Mouse (Mus musculus) right cerebral cortex, postnatal 25 days (tissue): ENCODE measurements around the gene Snai1.

ENCODE experiments used
- DNase-seq: peaks from one replicate; pipeline ENCODE4 v3.0.0; 2022

The Snai1 gene

DNA sequence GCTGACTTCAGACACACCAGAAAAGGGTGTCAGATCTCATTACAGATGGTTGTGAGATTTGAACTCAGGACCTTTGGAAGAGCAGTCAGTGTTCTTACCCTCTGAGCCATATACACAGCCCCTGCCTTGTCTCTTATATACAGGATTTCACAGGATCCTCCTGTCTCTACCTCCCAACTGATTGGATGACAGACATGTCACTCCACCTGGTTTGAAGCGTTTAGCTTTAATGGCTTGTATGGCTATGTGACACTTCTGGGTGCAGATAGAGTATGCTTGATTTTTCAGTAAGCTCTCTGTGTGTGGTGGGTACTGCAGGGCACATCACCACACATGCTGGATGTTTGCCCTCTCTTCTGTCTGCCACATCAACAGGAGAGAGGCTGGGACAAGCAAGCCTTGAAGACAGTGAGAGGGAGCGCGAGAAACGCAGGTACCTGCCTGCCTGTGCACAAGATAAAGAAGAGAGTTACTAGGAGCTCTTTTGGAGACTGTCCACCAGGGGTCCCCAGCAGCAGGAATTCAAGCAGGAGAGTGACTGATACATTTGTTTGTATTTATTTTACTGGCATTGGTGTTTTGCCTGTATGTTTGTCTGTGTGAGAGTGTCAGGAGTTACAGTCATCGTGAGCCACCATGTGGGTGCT is 18.3 kb upstream of the Snai1 start:
- no peak for DNase-seq

DNA sequence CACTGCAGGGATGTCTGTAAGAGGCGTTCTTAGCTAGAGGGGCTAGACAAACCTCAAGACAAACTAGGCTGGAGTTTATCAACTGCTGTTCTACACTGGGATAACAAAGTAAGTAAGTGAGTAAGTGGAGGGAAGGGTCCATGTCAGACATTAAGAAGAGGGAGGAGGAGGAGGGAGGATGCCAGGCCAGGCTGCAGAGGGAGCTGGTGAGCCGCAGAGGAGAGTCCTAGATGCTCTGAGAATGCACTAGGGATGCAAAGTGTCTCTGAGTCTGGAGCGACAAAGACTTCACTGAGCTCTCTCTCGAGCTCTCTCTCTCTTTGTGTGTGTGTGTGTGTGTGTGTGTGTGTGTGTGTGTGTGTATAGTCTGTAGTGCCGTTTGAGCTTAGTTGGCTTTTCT is 9.7 kb upstream of the Snai1 start:
- peak; percentile 27 for DNase-seq

DNA sequence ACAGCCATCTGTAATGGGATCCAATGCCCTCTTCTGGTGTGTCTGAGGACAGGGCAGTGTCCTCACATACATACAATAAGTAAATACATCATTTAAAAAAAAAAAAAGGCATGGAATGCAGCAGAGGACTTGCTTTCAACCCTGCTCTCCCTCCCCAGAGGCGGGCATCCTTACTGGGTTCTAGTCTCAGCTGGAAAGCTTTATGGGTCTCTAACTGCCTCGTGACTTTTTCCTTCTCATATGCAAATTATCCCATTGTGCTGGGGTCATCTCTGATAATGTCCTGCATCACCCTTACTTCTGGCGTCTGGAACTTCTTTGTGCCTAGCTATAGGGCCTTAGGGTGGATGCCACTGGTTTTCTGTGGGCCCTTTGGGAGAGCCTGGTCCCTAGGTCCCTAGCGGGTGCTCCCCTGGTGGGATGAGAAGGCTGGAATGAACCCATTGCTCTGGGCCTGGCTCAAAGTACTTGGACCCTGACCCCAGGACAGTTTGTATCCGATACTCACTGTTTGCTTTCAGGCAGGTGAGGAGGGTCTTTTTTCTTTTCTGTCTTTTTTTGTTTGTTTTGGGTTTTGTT is 8.0 kb upstream of the Snai1 start:
- DNase-seq = no peak

DNA sequence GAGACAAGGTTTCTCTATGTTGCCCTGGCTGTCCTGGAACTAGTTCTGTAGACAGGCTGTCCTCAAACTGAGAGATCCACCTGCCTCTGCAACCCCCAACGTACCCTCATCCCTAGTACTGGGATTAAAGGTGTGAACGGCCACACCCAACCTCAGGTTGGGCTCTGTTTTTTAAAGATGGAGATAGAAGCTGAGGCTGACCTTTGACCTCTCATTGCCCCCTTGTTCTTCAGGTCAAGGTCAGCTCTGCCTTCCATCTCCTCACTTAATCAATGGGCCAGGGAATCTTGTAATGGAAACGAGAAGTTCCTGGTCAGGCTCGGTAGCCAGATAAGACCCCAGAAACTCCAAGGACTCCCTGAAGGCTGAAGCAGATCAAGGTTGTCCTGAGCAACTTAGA is 7.5 kb upstream of the Snai1 start:
- DNase-seq = no peak

DNA sequence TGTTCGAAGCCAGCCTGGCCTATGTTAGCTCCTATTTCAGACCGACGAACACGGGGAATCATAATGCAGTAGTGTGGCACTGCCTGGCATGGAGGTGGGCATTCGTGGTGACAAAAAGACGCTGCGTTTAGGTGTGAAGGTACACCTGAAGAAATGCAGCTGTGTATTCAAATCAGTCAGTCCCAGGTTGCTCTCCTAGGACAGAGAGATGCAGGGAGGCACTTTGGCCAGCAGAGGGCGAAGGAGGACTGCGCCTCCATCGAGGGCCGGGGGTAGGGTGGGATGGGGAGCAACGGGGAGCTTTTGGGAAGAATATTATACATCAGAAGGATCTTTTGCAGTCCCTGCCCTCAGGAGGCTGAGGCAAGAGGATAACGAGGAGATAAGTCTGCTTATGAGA is 5.9 kb upstream of the Snai1 start:
- DNase-seq = no peak

DNA sequence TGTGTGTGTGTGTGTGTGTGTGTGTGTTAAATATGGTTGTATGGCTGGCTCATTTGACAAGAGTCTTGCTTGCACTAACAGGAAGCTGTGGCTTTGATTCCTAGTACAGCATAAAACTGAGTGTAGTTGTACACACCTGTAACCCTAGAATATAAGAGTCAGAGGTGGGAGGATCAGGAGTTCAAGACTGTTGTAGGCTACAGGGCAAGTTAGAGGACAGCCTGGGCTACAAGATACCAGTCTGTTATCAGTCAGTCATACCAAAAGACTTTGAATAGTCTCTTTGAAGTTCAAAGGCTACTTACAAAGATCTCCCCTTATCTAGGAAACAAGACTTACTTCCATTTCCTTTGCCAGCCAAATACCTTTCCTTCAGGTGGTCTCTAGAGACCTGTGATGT is 4.1 kb upstream of the Snai1 start:
- no peak for DNase-seq

DNA sequence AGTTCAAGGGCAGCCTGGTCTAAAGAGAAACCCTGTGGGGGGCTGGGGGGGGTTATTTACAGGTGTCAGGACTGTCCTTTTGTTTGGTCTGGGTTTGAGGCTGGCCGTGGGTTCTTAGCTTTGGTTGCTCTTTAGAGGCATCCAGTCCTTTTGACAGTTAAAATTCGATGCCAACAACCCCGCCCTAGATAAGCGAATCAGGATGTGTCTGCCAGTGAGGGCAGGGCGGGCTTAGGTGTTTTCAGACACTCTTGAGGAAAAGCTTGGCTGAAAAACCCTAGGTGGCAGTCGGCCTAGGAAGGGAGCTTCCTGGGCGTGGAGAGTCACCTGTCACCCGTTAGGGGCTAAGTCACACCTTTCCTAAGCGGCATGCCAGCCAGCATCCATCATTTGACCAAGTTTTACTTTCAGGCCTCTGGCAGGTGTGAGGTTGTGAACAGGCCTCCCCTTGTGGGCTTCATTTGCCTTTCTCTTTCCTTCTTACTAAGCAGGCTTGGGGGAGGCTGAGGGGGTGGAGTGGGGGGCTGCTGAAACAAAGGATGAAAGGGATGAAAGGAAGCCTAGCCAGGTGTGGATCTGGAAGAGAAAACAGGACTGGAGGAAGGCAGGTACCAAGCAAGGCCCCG is 1.6 kb upstream of the Snai1 start:
- DNase-seq = no peak

DNA sequence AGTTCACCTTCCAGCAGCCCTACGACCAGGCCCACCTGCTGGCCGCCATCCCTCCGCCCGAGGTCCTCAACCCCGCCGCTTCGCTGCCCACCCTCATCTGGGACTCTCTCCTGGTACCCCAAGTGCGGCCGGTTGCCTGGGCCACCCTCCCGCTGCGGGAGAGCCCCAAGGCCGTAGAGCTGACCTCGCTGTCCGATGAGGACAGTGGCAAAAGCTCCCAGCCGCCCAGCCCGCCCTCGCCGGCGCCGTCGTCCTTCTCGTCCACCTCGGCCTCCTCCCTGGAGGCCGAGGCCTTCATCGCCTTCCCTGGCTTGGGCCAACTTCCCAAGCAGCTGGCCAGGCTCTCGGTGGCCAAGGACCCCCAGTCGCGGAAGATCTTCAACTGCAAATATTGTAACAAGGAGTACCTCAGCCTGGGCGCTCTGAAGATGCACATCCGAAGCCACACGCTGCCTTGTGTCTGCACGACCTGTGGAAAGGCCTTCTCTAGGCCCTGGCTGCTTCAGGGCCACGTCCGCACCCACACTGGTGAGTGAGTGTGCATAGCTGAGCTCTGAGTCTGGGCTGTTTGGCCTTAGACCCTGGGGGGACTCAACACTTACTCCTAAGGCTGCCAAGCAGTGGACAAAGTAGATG is 794 bp downstream of the Snai1 start:
- DNase-seq = no peak

DNA sequence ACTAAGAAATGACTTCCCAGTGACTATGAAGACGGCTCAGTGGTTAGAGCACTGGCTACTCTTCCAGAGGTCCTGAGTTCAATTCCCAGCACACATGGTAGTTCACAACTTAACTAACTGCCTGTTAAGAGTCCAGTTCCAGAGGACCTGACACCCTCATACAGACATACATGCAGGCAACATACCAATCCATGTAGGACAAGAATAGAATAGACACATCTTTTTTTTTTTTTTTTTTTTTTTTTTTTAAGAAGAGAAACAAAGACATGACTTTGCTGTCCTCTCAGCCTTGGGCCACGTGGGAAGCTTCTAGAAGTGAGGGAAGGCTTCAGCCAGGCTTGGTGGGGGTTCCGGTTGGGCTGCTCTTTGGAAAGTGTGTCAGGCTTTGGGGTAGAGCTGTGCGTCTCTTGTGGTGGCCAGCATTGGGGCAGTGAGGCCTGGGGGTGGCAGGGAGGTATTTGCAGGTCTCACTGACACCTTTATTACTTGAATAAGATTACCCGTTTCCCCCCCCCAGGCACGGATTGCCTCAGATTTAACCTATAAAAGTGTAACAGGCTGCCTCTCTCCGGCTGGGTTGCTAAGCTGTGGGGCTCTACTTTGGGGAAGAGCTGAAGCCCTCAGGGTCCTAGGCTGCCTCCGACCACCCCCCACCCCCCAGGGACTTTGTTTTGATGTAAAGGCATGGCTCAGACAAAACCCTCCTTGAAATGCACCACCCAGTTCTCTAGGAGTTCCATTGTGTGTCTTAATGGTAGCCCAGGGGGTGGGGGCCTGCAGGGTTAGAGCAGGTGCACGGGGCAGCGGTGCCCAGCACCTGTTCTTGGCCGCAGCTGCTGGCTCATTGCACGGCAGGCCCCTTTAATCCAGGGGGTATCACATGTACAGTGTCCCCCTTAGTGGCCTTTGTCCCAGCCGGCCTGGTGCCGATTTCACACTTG is 1.8 kb downstream of the Snai1 start:
- DNase-seq = no peak

DNA sequence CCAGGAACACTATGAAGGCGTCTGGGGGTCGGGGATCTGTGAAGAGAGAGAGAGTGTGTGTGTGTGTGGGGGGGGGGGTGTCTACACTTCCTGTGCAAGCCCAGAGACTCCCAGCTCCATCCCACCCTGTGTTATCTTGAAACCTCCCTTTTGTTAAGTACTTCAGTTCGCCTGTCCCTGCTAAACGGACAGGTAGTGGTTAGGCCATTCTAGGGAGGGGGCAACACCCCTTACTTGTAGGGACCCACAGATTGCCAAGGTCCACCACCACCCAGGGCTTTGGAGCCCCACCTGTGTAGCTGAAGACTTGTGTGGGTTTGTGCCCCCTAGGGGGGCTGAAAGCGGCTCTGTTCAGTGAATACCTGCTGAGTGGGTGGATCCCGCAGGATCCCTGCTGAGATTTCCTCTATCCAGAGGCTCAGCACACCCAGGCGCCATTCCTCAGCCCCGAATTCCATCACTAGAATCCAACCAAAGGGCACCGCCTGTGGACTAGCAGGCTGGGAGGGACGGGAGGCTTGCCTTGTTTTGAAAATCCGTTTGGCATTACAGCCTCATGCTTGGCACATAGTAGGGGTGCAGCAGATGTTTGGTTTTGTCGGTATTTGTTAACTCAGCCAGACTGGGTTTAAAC is 2.6 kb downstream of the Snai1 start:
- no peak for DNase-seq

DNA sequence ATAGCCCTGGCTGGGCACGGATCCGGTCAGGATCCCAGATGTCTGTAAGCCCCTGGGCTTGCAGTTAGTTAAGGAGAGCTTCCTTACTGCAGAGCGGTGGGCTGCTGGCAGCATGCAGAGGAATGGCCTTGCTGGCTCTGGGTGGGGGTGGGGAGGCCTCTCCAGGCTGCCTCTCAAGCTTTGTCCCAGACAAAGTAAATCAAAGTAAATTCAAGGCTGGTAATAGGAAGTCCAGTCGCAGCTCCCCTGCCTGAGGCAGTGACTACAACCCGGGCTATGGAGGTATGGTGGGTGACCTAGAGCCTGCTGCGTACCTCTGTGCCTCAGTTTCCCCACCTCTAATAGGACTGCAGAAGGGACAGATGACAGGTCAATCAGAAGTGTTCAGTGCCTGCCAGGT is 3.3 kb downstream of the Snai1 start:
- no peak for DNase-seq

DNA sequence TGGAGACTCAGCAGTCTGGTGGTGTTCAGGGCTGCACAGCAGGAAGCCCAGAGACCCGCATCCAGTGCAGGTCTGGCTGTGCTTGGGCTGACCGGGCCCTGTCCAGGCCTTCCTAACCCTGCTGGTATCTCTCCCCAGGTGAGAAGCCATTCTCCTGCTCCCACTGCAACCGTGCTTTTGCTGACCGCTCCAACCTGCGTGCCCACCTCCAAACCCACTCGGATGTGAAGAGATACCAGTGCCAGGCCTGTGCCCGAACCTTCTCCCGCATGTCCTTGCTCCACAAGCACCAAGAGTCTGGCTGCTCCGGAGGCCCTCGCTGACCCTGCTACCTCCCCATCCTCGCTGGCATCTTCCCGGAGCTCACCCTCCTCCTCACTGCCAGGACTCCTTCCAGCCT is 3.8 kb downstream of the Snai1 start:
- no peak for DNase-seq

DNA sequence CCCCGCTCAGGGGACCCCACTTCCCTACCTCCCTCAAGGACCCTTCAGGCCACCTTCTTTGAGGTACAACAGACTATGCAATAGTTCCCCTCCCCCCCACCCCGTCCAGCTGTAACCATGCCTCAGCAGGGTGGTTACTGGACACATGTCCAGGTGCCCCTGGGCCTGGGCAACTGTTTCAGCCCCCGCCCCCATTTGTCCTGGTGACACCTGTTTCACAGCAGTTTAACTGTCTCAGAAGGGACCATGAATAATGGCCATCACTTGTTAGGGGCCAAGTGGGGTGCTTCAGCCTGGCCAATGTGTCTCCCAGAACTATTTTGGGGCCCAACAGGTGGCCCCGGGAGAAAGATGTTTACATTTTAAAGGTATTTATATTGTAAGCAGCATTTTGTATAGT is 4.4 kb downstream of the Snai1 start:
- no peak for DNase-seq

DNA sequence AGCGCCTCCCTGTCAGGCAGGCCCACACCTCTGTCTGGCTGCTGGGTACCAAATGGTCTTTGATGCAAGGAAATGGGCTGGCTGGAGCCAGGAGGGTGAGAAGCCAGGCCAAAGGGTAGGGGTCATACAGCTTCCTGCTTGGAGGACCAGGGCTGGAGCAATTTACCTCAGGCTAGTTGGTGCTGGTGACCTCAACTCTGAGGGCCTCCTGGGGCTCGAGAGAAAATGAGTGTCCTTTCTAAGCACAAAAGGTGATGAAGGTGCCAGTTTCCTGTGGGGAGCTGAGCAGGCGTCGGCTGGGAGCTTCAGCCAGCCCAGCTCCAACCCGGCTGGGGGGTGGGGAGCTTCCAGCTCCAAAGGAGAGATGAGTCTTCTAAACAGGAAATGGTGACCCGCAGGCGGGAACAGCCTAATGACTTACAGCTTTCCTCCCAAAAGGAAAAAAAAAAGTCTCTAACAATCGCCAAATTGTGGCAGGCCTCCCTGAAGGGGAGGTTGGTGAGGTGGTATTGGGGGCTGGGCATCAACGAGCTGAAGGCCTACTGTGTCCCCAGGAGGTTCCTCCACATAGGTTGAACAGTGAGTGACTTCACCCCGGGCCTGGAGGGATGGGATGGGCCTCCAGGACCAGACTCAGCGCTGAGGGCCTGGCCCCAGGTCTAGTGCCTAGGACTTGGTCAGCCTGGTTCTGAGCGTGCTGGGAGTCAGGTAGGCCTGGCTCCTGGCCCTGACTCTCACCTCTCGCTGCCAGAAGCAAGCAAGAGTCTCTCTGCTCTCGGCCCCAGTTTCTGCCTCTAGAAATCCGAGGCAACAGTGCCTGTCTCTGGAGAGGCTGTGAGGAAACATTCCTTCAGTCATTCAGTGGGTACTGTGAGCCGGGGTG is 5.4 kb downstream of the Snai1 start:
- DNase-seq = no peak

DNA sequence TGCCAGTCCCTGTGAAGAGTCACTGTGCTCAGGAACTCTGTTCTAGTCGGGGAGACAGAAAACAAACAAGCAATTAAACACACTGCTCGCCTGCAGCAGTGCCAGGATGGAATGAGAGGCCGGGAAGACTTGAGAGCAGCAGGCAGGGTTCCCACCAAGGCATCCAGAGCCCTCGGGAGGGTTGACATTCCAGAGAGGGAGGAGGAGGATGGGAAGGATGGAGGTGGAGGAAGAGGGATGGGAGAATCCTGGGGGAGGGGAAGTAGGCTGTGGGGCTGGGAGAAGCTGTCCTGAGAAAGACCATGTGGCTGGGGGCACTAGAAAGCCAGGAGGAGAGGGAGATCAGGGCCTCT is 6.0 kb downstream of the Snai1 start:
- DNase-seq = no peak

DNA sequence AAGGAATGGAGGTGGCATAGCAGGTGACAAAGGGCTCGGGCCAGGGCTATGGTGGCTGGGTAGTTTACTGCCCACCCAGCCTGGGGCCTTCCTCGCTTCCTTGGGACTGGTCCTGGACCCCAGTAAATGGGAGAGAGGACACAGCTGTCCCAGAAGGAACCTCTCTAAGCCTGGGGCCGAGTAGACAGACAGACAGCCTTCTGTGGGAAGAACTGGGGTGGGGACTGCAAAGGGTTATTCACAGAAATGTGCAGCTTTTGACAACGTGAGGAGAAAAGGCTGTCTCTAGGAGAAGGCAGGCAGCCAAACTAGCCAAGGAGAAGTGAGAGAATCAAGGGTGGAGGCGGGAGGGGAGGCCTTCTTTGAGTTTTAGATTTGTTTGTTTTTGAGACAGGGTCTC is 6.5 kb downstream of the Snai1 start:
- no peak for DNase-seq

DNA sequence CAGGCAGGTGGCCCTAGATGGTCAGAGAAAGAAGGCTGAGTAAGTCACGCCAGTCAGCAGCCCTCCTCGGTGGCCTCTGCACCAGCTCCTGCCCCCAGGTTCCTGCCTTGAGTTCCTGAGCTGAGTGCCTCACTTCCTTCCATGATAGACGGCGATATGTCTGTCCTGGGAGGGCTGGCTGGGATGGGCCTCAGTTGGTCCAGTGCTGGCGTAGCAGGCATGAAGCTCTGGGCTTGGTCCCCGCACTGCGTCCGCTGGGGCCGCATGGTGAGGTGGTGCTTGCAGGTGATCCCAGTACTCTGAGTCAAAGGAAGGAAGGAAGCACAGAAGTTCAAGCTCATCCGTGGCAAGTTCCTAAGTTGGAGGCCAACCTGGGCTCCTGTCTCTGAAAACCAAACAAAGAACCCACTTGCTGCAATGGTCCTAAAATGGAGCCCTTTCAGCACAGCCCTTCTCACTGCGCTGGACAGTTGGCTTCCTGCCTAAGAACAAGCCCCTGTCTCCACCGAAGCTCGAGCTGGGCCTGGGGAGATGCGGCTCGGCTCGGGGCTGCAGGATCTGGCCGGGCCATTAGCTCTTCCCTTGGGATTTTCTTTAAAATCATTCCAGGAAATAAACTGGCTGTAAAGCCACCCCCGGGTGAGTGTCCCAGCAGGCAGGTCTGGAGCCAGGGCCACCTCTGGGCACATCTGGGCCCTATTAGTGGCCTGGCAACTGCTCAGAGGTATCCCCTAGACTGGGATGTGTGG is 8.6 kb downstream of the Snai1 start:
- DNase-seq = no peak

DNA sequence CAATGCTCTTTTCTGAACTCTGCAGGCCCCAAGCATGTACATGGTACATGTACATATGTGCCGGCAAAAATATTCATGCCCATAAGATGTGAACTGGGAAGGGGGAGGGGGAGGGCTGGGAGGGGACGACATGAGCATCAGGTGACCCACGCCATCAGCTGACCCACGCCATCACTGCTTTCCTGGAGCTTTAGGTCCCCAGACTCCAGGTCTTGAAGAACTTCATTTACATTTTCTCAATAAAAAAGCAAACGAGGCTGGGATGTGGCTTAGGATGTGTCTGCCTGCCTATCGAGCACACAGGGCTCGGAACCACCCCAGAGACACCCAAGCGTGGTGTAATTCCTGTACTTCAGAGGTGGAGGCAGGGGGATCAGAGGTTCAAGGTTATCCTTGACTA is 9.4 kb downstream of the Snai1 start:
- no peak for DNase-seq

DNA sequence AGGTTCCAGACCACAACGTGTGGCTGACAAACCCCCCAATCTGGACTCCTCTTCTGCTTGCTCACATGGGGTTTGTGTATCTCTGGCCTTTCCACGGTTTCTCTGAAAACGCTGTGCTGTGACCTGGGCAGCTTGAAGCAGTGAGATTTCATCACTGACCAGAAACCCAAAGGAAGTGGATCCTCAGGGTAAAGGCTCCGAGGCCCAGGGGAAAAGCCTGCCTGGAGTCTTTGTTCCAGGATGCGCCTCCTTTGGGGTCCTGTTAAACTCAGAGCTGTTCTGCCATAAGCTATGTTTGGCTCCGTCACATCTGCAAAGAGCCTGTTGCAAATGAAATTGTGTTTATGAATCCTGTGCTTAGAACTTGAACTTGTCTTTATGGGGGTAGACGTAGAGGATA is 11.0 kb downstream of the Snai1 start:
- DNase-seq = no peak

DNA sequence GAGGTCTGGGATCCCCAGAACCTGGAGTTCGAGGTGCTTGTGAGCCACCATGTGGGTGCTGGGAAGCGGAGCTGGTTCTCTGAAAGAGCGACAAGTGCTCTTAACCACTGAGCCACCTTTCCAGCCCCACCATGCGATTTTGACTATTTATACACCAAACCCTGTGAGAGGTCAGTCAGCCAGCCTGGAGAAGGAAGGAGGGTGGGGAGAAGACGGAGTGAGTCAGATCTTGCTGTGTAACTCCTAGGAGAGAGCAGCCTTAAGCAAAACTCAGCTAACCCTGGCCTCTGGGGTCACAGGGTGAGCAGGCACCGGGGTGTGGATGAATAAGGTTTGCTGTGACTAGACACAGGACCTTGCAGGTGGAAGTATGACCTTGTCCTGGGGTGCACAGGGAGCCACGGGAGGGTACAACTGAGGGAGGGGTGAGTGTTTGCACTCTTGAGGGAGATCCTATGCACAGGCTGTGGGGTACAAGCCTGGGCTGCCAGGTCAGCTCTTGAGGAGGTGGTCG is 12.4 kb downstream of the Snai1 start:
- no peak for DNase-seq
